Mouse (Mus musculus): ENCODE data around the gene Tmcc1. TPM values are rescaled to one million over a fixed set of nuclear protein-coding genes. Genes with fewer than 3 reads are reported as not detected.

The Tmcc1 gene
- polyA plus RNA-seq, 1 experiment: 20.5 TPM

DNA sequence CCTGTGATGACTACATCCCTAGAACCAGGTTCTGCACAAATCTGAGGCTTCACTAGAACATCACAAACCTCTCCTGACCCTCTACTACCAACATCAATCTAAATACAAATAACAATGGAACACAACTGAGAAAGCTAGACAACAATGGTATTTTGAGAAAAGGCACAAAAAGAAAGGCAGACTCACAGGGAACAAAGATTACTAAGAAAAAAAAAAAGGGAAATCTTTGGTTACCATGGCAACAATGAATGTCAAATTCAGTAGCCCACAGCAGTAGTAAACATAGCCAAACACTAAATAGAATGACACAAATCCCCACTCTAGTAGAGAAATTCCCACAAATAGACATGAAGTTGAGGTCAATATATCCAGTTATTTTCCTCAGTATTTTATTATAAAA is 52.5 kb downstream of the Tmcc1 start:
- no peak overlapping the region for H3K27ac ChIP-seq (ENCODE audit: insufficient read depth, low read length)
- H3K4me1 ChIP-seq (ENCODE audit: control insufficient read depth, insufficient read depth, low read length): no peaks in the 10 kb centered on the region
- TF ChIP-seq EP300 (IDR thresholded peaks at IDR 0.05; ENCODE audit: insufficient read depth, low read depth, low read length): no peak
- TF ChIP-seq POLR2A (IDR thresholded peaks at IDR 0.05; ENCODE audit: insufficient read depth, low read length): no peak
- TF ChIP-seq CTCF (IDR thresholded peaks at IDR 0.05; ENCODE audit: low read depth, low read length): no peak

DNA sequence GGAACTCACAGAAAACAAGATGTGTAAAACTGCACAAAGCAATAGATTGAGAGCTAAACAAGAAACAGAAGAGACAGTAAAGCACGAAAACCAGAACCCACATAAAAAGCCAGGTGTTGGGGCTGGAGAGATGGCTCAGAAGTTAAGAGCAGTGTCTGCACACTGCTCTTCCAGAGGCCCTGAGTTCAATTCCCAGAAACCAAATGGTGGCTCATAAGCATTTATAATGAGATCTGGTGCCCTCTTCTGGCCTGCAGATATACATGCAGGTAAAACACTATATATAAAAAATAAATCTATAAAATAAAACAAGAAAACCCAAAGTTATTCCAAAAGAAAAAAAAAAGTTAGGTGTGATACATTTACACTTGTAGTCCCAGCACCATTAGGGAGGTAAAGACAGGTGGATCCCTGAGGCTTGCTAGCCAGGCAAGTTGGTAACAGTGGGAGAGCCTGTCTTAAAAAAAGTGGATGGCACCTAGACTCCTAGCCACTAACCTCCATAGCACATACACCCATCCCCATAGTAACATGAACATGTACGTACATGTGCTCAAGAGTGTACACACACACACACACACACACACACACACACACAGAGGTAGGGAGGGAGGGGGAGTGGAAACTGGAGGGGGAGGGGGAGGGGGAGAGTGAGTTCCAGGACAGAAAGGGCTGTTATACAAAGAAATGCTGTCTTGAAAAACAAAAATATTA is 54.0 kb downstream of the Tmcc1 start:
- Histone ChIP-seq H3K36me3 (ENCODE audit: control insufficient read depth, insufficient read depth, low read length, poor library complexity, severe bottlenecking) (no peaks in the 10 kb centered on the region), H3K27me3 (ENCODE audit: control insufficient read depth, insufficient read depth, low read length, poor library complexity, severe bottlenecking) (no peaks in the 10 kb centered on the region), H3K27ac (ENCODE audit: insufficient read depth, low read length) (no peak overlapping the region), H3K9me3 (replicated peaks; ENCODE audit: control insufficient read depth, insufficient read depth, low read length, poor library complexity, severe bottlenecking) (no peaks in the 10 kb centered on the region), H3K9ac (ENCODE audit: low read depth, poor library complexity, severe bottlenecking) (no peak overlapping the region), H3K4me3 (ENCODE audit: low read depth, low read length) (no peak overlapping the region), H3K4me1 (ENCODE audit: control insufficient read depth, insufficient read depth, low read length) (no peaks in the 10 kb centered on the region)
- TF ChIP-seq CTCF (IDR thresholded peaks at IDR 0.05; ENCODE audit: low read depth, low read length) (no peak), EP300 (IDR thresholded peaks at IDR 0.05; ENCODE audit: insufficient read depth, low read depth, low read length) (no peak), POLR2A (IDR thresholded peaks at IDR 0.05; ENCODE audit: insufficient read depth, low read length) (no peak)

More for the DNA sequence above, 52.5 kb downstream of the Tmcc1 start:
- H3K9me3 ChIP-seq (replicated peaks; ENCODE audit: control insufficient read depth, insufficient read depth, low read length, poor library complexity, severe bottlenecking): no peaks in the 10 kb centered on the region
- H3K9ac ChIP-seq (ENCODE audit: low read depth, poor library complexity, severe bottlenecking): no peak overlapping the region
- no peaks in the 10 kb centered on the region for H3K27me3 ChIP-seq (ENCODE audit: control insufficient read depth, insufficient read depth, low read length, poor library complexity, severe bottlenecking)
- no peaks in the 10 kb centered on the region for H3K36me3 ChIP-seq (ENCODE audit: control insufficient read depth, insufficient read depth, low read length, poor library complexity, severe bottlenecking)
- H3K4me3 ChIP-seq (ENCODE audit: low read depth, low read length): no peak overlapping the region

GRCm38 (mm10) chr6:116135971-116136632 is 57.2 kb downstream of the Tmcc1 start:
- no peak overlapping the region for H3K4me3 ChIP-seq (ENCODE audit: low read depth, low read length)
- H3K9ac ChIP-seq (ENCODE audit: low read depth, poor library complexity, severe bottlenecking): no peak overlapping the region
- H3K4me1 ChIP-seq (ENCODE audit: control insufficient read depth, insufficient read depth, low read length): no peaks in the 10 kb centered on the region
- TF ChIP-seq CTCF (IDR thresholded peaks at IDR 0.05; ENCODE audit: low read depth, low read length) (peak; percentile 33), POLR2A (IDR thresholded peaks at IDR 0.05; ENCODE audit: insufficient read depth, low read length) (no peak), EP300 (IDR thresholded peaks at IDR 0.05; ENCODE audit: insufficient read depth, low read depth, low read length) (no peak)
- H3K27me3 ChIP-seq (ENCODE audit: control insufficient read depth, insufficient read depth, low read length, poor library complexity, severe bottlenecking): no peaks in the 10 kb centered on the region
- H3K9me3 ChIP-seq (replicated peaks; ENCODE audit: control insufficient read depth, insufficient read depth, low read length, poor library complexity, severe bottlenecking): no peaks in the 10 kb centered on the region
- H3K27ac ChIP-seq (ENCODE audit: insufficient read depth, low read length): no peak overlapping the region
- no peaks in the 10 kb centered on the region for H3K36me3 ChIP-seq (ENCODE audit: control insufficient read depth, insufficient read depth, low read length, poor library complexity, severe bottlenecking)

- Histone ChIP-seq H3K9ac (ENCODE audit: low read depth, poor library complexity, severe bottlenecking) (no peak overlapping the region), H3K9me3 (replicated peaks; ENCODE audit: control insufficient read depth, insufficient read depth, low read length, poor library complexity, severe bottlenecking) (no peaks in the 10 kb centered on the region), H3K27me3 (ENCODE audit: control insufficient read depth, insufficient read depth, low read length, poor library complexity, severe bottlenecking) (no peaks in the 10 kb centered on the region), H3K27ac (ENCODE audit: insufficient read depth, low read length) (no peak overlapping the region), H3K4me3 (ENCODE audit: low read depth, low read length) (no peak overlapping the region), H3K4me1 (ENCODE audit: control insufficient read depth, insufficient read depth, low read length) (no peaks in the 10 kb centered on the region), H3K36me3 (ENCODE audit: control insufficient read depth, insufficient read depth, low read length, poor library complexity, severe bottlenecking) (no peaks in the 10 kb centered on the region)
- no peak for TF ChIP-seq EP300 (IDR thresholded peaks at IDR 0.05; ENCODE audit: insufficient read depth, low read depth, low read length)
- no peak for TF ChIP-seq CTCF (IDR thresholded peaks at IDR 0.05; ENCODE audit: low read depth, low read length)
- TF ChIP-seq POLR2A (IDR thresholded peaks at IDR 0.05; ENCODE audit: insufficient read depth, low read length): no peak
These were observed 59.5 kb downstream of the Tmcc1 start for GRCm38 (mm10) chr6:116133756-116134155.

GRCm38 (mm10) chr6:116131771-116132170 is 61.5 kb downstream of the Tmcc1 start:
- Histone ChIP-seq H3K4me1 (ENCODE audit: control insufficient read depth, insufficient read depth, low read length) (no peaks in the 10 kb centered on the region), H3K9ac (ENCODE audit: low read depth, poor library complexity, severe bottlenecking) (no peak overlapping the region), H3K4me3 (ENCODE audit: low read depth, low read length) (no peak overlapping the region), H3K9me3 (replicated peaks; ENCODE audit: control insufficient read depth, insufficient read depth, low read length, poor library complexity, severe bottlenecking) (no peaks in the 10 kb centered on the region), H3K36me3 (ENCODE audit: control insufficient read depth, insufficient read depth, low read length, poor library complexity, severe bottlenecking) (no peaks in the 10 kb centered on the region), H3K27ac (ENCODE audit: insufficient read depth, low read length) (no peak overlapping the region), H3K27me3 (ENCODE audit: control insufficient read depth, insufficient read depth, low read length, poor library complexity, severe bottlenecking) (no peaks in the 10 kb centered on the region)
- no peak for TF ChIP-seq POLR2A (IDR thresholded peaks at IDR 0.05; ENCODE audit: insufficient read depth, low read length)
- no peak for TF ChIP-seq CTCF (IDR thresholded peaks at IDR 0.05; ENCODE audit: low read depth, low read length)
- no peak for TF ChIP-seq EP300 (IDR thresholded peaks at IDR 0.05; ENCODE audit: insufficient read depth, low read depth, low read length)

DNA sequence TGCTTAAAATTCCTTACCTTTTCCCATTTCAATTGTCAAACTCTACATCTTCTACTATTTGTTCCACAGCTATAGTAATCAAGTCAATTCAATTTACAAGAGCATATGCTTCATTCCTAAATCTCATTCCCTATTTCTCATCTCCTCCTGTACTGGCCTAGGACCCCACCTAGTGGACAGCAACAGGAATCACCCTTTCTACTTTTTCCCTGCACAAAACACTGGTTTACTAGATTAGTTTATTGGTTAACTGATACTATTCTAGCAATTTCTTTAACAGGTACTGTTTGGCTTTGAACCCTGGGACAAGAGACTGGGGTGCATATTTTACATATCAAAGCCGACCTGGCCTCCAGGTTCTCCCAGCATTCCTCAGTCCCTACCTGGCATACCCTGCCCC is 64.6 kb downstream of the Tmcc1 start:
- Histone ChIP-seq H3K4me3 (ENCODE audit: low read depth, low read length) (no peak overlapping the region), H3K27ac (ENCODE audit: insufficient read depth, low read length) (no peak overlapping the region), H3K9me3 (replicated peaks; ENCODE audit: control insufficient read depth, insufficient read depth, low read length, poor library complexity, severe bottlenecking) (no peaks in the 10 kb centered on the region), H3K27me3 (ENCODE audit: control insufficient read depth, insufficient read depth, low read length, poor library complexity, severe bottlenecking) (no peaks in the 10 kb centered on the region), H3K36me3 (ENCODE audit: control insufficient read depth, insufficient read depth, low read length, poor library complexity, severe bottlenecking) (no peaks in the 10 kb centered on the region), H3K9ac (ENCODE audit: low read depth, poor library complexity, severe bottlenecking) (no peak overlapping the region), H3K4me1 (ENCODE audit: control insufficient read depth, insufficient read depth, low read length) (no peaks in the 10 kb centered on the region)
- no peak for TF ChIP-seq EP300 (IDR thresholded peaks at IDR 0.05; ENCODE audit: insufficient read depth, low read depth, low read length)
- TF ChIP-seq CTCF (IDR thresholded peaks at IDR 0.05; ENCODE audit: low read depth, low read length): no peak
- TF ChIP-seq POLR2A (IDR thresholded peaks at IDR 0.05; ENCODE audit: insufficient read depth, low read length): no peak
